Mouse (Mus musculus): ENCODE data around the gene Pkd1l2. TPM values are rescaled to one million over a fixed set of nuclear protein-coding genes. Genes with fewer than 3 reads are reported as not detected.

Gene Pkd1l2
- total and polyA plus RNA-seq, 3 experiments, result 0.93 to 2.3 (median 1.2) TPM

DNA sequence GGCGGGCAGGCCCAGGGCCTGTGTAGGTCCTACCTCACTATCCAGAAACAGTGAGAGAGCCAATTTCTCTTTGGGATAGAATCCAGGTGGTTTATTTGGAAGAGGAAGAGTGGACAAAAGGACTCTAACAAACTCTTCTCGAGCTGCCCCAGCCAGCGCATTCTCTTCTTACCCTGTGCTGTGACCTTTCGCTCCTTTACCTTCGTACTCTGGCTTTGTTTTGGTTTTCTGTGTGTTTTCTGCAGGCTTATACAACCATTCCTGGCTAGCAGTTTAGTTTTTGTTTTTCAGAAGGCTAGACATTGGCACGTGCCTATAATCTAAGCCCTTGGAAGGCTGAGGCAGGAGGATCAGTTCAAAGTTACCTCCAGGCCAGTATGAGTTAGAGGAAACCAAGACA lies 112.7 kb downstream of the Pkd1l2 start:
- no peak for DNase-seq

DNA sequence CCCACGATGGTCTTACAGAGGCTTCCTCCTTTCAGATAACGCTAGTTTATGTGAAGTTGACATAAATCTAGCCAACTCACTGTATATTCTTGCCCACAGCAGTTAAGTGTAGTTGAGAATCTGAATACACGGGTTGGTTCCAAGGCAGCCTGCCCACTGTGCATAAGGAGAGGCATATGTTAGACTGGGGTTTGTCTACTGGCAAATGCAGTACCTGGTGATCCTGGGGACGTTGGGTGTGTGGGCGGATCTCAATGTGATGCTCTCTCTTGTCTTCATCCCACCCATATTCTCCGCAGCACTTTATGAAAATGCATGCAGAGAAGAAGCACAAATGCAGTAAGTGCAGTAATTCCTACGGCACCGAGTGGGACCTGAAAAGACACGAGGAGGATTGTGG lies 127.8 kb downstream of the Pkd1l2 start:
- no peak for DNase-seq

DNA sequence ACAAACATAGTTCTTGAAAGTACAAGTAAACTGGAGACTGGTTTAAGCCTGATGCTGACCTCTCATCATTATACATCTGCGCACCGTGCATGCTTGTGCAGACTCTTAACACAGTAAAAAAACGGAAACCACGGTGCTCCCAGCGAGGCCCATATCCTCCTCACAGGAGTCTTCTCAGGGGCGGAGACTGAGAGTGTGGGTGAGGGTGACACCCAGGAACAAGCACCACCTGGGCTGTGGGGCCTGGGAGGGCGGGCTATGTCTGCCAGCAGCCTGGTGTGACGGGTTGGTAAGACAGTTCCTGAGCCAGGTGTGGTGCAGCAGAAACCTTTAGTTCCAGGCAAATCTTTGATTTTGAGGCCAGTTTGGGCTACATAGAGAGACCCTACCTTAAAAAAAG lies 129.8 kb downstream of the Pkd1l2 start:
- no peak for DNase-seq

DNA sequence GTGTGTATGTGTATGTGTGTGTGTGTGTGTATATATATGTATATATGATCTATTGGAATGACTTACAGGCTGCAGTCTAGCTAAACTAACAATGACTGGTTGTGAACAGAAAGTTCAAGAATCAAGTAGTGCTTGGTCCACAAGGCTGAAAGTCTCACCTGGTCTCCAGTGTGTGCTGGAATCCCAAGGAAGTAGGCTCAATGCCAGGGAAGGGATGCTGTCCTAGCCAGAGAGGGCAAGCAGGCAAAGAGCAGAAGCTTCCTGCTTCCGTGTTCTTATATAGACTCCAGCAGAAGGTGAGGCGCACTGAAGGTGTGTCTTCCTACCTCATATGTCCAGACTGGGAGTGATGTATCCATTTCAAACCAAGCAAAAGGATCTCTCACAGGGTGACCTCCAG lies 130.5 kb downstream of the Pkd1l2 start:
- no peak for DNase-seq

DNA sequence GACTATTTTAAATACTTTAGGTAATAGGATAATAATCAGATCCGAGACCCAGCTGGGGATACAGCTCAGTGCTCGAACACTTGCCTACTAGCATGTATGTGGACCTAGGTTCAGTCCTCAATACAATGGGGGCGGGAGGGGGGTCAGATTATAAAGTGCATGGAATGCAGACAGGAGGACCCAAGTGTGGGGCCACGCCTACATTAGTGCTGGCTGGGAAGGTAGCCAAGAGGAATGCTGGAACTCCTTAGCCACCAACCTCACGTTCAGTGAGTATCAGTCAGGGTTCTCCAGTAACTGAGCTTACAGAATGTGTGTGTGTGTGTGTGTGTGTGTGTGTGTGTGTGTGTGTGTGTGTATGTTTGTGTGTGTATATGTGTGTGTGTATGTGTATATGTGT lies 130.9 kb downstream of the Pkd1l2 start:
- no peak for DNase-seq

DNA sequence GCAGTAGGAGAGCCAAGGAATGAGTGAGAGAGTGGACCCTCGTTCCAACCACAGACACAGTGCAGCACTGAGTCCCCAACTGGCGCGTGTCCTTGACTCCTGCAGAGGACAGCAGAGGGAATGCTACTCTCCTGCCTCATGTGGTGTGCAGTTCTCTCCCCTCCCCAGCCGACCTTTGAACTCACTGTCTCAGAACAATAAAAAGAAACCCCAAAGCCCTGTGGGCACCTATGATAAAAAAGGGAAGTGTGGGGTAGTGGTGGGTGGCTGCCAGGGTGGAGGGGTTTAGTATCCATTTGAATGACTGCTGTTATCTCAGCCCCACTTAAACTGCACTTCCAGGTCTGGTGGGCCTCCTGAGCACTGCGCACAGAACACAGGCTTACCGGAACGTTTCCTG lies 134.7 kb downstream of the Pkd1l2 start:
- DNase-seq, result no peak

DNA sequence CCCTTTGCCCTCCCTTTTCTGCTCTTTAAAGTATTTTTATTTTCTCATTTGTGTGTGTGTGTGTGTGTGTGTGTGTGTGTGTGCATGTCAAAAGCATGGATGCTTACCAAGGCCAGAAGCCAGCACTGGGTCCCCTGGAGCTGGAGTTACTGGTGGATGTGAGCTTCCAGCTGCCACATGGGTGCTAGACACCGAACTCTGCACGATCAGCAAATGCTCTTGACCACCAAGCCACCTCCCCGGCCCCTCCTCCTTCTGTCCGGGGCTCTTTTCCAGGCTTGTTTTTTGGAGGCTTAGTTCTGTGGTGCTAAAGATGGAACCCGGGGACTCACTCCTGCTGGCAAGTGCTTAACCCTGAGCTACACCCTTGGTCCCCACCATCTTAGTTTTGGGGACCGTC lies 135.4 kb downstream of the Pkd1l2 start:
- DNase-seq, result no peak

DNA sequence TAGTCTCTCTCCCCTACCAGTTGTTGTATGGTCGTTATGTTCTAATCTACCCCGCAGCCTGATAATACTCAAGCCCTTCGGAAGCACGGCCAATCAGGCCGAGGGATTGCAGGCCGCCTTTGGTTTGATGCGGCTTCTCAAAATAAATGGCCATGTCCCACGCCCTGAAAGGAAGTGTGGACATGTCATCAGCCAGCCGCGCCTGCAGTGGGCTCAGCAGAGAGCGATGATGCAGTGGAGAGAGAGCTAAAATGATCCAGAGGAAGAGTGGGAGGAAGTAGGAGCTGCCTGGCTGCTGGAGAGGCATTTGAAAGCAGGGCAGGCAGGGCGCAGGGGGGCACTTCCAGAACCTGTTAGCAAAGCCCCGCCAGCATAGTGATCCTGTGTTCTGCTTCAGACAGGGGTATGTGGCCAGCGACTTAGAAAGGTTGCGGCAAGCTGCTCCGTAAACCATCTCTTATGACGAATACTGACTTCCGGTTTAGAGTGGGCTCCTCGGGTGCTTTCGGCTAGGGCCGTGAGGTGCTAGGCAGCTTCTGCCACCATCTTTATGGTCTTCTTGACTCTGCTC lies 135.9 kb downstream of the Pkd1l2 start:
- DNase-seq, result no peak

Other genes starting within 250 kb of the Pkd1l2 start
- gene Cmc2, start 161.0 kb downstream of the Pkd1l2 start, total RNA-seq (2021), result 10 to 100 TPM; 55.5 to 72.8 TPM
- gene Cmc2, start 161.0 kb downstream of the Pkd1l2 start, polyA plus RNA-seq (2012; rRNA removed), result 6.9 and 7.6 TPM in 2 replicates
- gene Cenpn, start 160.7 kb downstream of the Pkd1l2 start, total RNA-seq (2021), result 1 to 10 TPM; 3.3 to 3.9 TPM
- 1.7 and 2.6 TPM in 2 replicates for gene Cenpn, start 160.7 kb downstream of the Pkd1l2 start, polyA plus RNA-seq (2012; rRNA removed)
- gene Atmin, start 139.1 kb downstream of the Pkd1l2 start, total RNA-seq (2021), result 10 to 100 TPM; 23.6 to 23.7 TPM
- gene Atmin, start 139.1 kb downstream of the Pkd1l2 start, polyA plus RNA-seq (2012; rRNA removed), result 10.1 and 10.4 TPM in 2 replicates
- 1 to 10 TPM; 1.6 to 2.8 TPM for gene 1700030J22Rik, start 103.5 kb downstream of the Pkd1l2 start, total RNA-seq (2021)
- gene 1700030J22Rik, start 103.5 kb downstream of the Pkd1l2 start, polyA plus RNA-seq (2012; rRNA removed), result 0.18 and 0.32 TPM in 2 replicates
- gene Gcsh, start 88.9 kb downstream of the Pkd1l2 start, total RNA-seq (2021), result 100 to 1,000 TPM; 113 to 195 TPM
- 45.9 and 60.4 TPM in 2 replicates for gene Gcsh, start 88.9 kb downstream of the Pkd1l2 start, polyA plus RNA-seq (2012; rRNA removed)
- under 1 TPM; 0.38 to 0.55 TPM for gene Bco1, start 13.4 kb upstream of the Pkd1l2 start, total RNA-seq (2021)
- not detected in 2 replicates for gene Bco1, start 13.4 kb upstream of the Pkd1l2 start, polyA plus RNA-seq (2012; rRNA removed)
- 10 to 100 TPM in 1 of 2 experiments, 1 to 10 TPM in 1; 8.5 to 13.1 TPM for gene Gan, start 75.7 kb upstream of the Pkd1l2 start, total RNA-seq (2021)
- 3.4 and 4.0 TPM in 2 replicates for gene Gan, start 75.7 kb upstream of the Pkd1l2 start, polyA plus RNA-seq (2012; rRNA removed)
- gene Cmip, start 174.6 kb upstream of the Pkd1l2 start, total RNA-seq (2021), result 100 to 1,000 TPM in 1 of 2 experiments, 10 to 100 TPM in 1; 99.3 to 171 TPM
- 104 and 133 TPM in 2 replicates for gene Cmip, start 174.6 kb upstream of the Pkd1l2 start, polyA plus RNA-seq (2012; rRNA removed)